Mouse (Mus musculus): ENCODE results near the gene Sumo1. TPM values are rescaled to one million over a fixed set of nuclear protein-coding genes. Genes with fewer than 3 reads are reported as not detected.

Sumo1 gene
- polyA plus RNA-seq, 1 experiment from 2014 or later, result 217 TPM

- no peak overlapping the region for H3K4me3 ChIP-seq (ENCODE audit: low read depth, low read length)
- no peaks in the 10 kb centered on the region for H3K9me3 ChIP-seq (ENCODE audit: control insufficient read depth)
- no peak overlapping the region for H3K9ac ChIP-seq (ENCODE audit: low read depth, low read length)
- H3K27me3 ChIP-seq (replicated peaks; ENCODE audit: control insufficient read depth, insufficient read depth, low read length), result no peaks in the 10 kb centered on the region
- WGBS, result 48% methylated on average over 6 of the region's 6 CpGs
- ATAC-seq, result no peak
- no peak overlapping the region for H3K27ac ChIP-seq (ENCODE audit: low read depth, low read length)
- no peaks in the 10 kb centered on the region for H3K4me1 ChIP-seq (replicated peaks; ENCODE audit: control insufficient read depth, insufficient read depth, low read length)
- no peak for TF ChIP-seq CTCF (IDR thresholded peaks at IDR 0.05; ENCODE audit: low read depth)
- no peaks in the 10 kb centered on the region for H3K36me3 ChIP-seq (ENCODE audit: control insufficient read depth, insufficient read depth)
- H3K4me2 ChIP-seq (replicated peaks; ENCODE audit: low read depth), result no peak overlapping the region
Measured at GRCm38 (mm10) chr1:59542231-59542630, 128.4 kb downstream of the Sumo1 start.

GRCm38 (mm10) chr1:59541271-59542020, 129.2 kb downstream of the Sumo1 start:
- Histone ChIP-seq H3K4me1 (replicated peaks; ENCODE audit: control insufficient read depth, insufficient read depth, low read length) (no peaks in the 10 kb centered on the region), H3K9ac (ENCODE audit: low read depth, low read length) (no peak overlapping the region), H3K4me2 (replicated peaks; ENCODE audit: low read depth) (no peak overlapping the region), H3K27ac (ENCODE audit: low read depth, low read length) (no peak overlapping the region), H3K27me3 (replicated peaks; ENCODE audit: control insufficient read depth, insufficient read depth, low read length) (no peaks in the 10 kb centered on the region), H3K9me3 (ENCODE audit: control insufficient read depth) (no peaks in the 10 kb centered on the region), H3K36me3 (ENCODE audit: control insufficient read depth, insufficient read depth) (no peaks in the 10 kb centered on the region), H3K4me3 (ENCODE audit: low read depth, low read length) (no peak overlapping the region)
- 91% methylated on average over 16 of the region's 16 CpGs for WGBS
- no peak for TF ChIP-seq CTCF (IDR thresholded peaks at IDR 0.05; ENCODE audit: low read depth)
- no peak for ATAC-seq

- Histone ChIP-seq H3K9ac (ENCODE audit: low read depth, low read length) (no peak overlapping the region), H3K27me3 (replicated peaks; ENCODE audit: control insufficient read depth, insufficient read depth, low read length) (no peaks in the 10 kb centered on the region), H3K9me3 (ENCODE audit: control insufficient read depth) (no peaks in the 10 kb centered on the region), H3K4me2 (replicated peaks; ENCODE audit: low read depth) (no peak overlapping the region), H3K27ac (ENCODE audit: low read depth, low read length) (no peak overlapping the region), H3K36me3 (ENCODE audit: control insufficient read depth, insufficient read depth) (no peaks in the 10 kb centered on the region), H3K4me1 (replicated peaks; ENCODE audit: control insufficient read depth, insufficient read depth, low read length) (no peaks in the 10 kb centered on the region), H3K4me3 (ENCODE audit: low read depth, low read length) (no peak overlapping the region)
- 64% methylated on average over 19 of the region's 19 CpGs for WGBS
- TF ChIP-seq CTCF (IDR thresholded peaks at IDR 0.05; ENCODE audit: low read depth), result no peak
- ATAC-seq, result peak; percentile 61; the same call in 1 of the 2 replicates
Measured at GRCm38 (mm10) chr1:59540537-59541148, 130.0 kb downstream of the Sumo1 start.

GRCm38 (mm10) chr1:59538381-59538780, 132.3 kb downstream of the Sumo1 start:
- Histone ChIP-seq H3K4me1 (replicated peaks; ENCODE audit: control insufficient read depth, insufficient read depth, low read length) (no peaks in the 10 kb centered on the region), H3K9ac (ENCODE audit: low read depth, low read length) (no peak overlapping the region), H3K4me2 (replicated peaks; ENCODE audit: low read depth) (no peak overlapping the region), H3K9me3 (ENCODE audit: control insufficient read depth) (no peaks in the 10 kb centered on the region), H3K27me3 (replicated peaks; ENCODE audit: control insufficient read depth, insufficient read depth, low read length) (no peaks in the 10 kb centered on the region), H3K4me3 (ENCODE audit: low read depth, low read length) (no peak overlapping the region), H3K36me3 (ENCODE audit: control insufficient read depth, insufficient read depth) (no peaks in the 10 kb centered on the region), H3K27ac (ENCODE audit: low read depth, low read length) (no peak overlapping the region)
- ATAC-seq, result no peak
- TF ChIP-seq CTCF (IDR thresholded peaks at IDR 0.05; ENCODE audit: low read depth), result no peak
- WGBS, result 92% methylated on average over 5 of the region's 5 CpGs

Other genes with a start within 250 kb of the Sumo1 start
- gene Fzd7, start 188.4 kb downstream of the Sumo1 start, polyA plus RNA-seq (2015; fragmentation: Nextera tagmentation; extraction: Ambion mirVana), result 2.6 and 3.0 TPM in 2 replicates
- 0.33 and 0.72 TPM in 2 replicates for gene Gm973, start 154.6 kb downstream of the Sumo1 start, polyA plus RNA-seq (2015; fragmentation: Nextera tagmentation; extraction: Ambion mirVana)
- gene Nop58, start 14.1 kb upstream of the Sumo1 start, polyA plus RNA-seq (2015; fragmentation: Nextera tagmentation; extraction: Ambion mirVana), result 82.2 and 89.0 TPM in 2 replicates
- gene Bmpr2, start 92.6 kb upstream of the Sumo1 start, polyA plus RNA-seq (2015; fragmentation: Nextera tagmentation; extraction: Ambion mirVana), result 5.9 and 6.4 TPM in 2 replicates
- 3.6 and 3.7 TPM in 2 replicates for gene Fam117b, start 242.2 kb upstream of the Sumo1 start, polyA plus RNA-seq (2015; fragmentation: Nextera tagmentation; extraction: Ambion mirVana)

Measured in intestine, postnatal 0 days (tissue).